Comparison of ENCODE assay signal across 1 mouse cellular context in the genomic region with DNA sequence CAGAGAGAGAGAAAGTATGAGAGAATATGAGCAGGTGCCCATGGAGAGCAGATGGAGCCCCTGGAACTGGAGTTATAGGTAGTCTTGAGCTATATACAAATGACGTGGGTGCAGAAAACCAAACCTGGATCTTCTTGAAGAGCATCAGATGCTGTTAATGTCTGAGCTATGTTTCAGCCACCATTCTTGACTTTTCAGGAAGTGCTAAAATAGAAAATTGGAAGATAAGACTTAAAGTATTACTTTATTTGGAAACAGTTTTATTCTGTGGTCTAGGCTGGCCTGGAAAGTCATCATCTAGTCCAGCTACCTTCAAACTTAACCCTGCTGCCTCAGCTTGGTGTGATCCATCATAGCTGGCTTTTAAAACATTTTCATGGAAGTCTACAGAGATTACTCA.
TF ChIP-seq lines count a peak whose summit lies in the region.

No protein-coding gene starts in this region.

TF ChIP-seq in MEL, 35 proteins besides CTCF, POLR2A, EP300 and RAD21 (continued from another document):
- no peak for TF ChIP-seq NELFE (IDR thresholded peaks at IDR 0.05; ENCODE audit: low read depth, low read length)
- TF ChIP-seq KAT2A (conservative IDR thresholded peaks at IDR 0.05; ENCODE audit: low read depth, low read length) = no peak
